Mouse (Mus musculus) lung, postnatal 0 days (tissue): ENCODE data around the gene Mapk8ip1.
A peak's percentile ranks its signal among the peaks of the same experiment; 100 is the strongest.

Source experiments
- CTCF ChIP-seq: IDR thresholded peaks from 2 replicates; pipeline ENCODE4 v1.5.1; 2016; ENCODE audit warnings: antibody characterized with exemption, mild to moderate bottlenecking
- EP300 ChIP-seq: IDR thresholded peaks from 2 replicates; pipeline ENCODE4 v1.6.1; 2016; ENCODE audit warnings: antibody characterized with exemption, mild to moderate bottlenecking, control low read depth

- no peak for TF ChIP-seq CTCF
- TF ChIP-seq EP300 = peak; percentile 48; the same call in 1 of the 2 replicates
Measured at GRCm38 (mm10) chr2:92426426-92426825, 25.4 kb upstream of the Mapk8ip1 start.
